Mouse (Mus musculus): Measurements from ENCODE around the gene Gbp9. TPM values are rescaled to one million over a fixed set of nuclear protein-coding genes. Genes with fewer than 3 reads are reported as not detected.

Gene Gbp9
- polyA plus RNA-seq, 1 experiment from 2014 or later: 2.6 TPM

DNA sequence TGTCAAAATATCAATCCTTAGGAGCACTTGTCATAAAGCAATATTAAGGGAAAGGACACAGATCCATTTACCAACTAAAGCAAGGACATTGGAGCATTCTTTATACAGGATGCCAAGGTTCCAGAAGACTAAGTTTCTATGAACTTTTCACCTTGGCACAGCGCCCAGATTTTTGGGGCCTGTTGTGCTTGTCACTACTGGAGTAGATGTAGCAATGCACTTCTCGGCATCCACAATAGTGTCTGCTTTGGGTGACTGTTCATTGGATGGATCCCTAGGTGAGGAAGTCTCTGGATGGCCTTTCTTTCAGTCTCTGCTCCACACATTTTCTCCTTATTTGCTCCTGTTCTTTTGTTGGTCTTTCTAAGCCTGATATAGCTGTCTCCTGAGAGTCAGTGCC is 107.0 kb downstream of the Gbp9 start:
- no peaks in the 10 kb centered on the region for H3K27me3 ChIP-seq (ENCODE audit: insufficient read depth, low read length)
- H3K36me3 ChIP-seq (ENCODE audit: insufficient read depth): no peaks in the 10 kb centered on the region
- H3K4me1 ChIP-seq (ENCODE audit: insufficient read depth): no peaks in the 10 kb centered on the region
- ATAC-seq (ENCODE audit: insufficient read depth) (no peak), DNase-seq (peak; percentile 61)
- no peak overlapping the region for H3K27ac ChIP-seq (ENCODE audit: low read depth)
- 46% methylated on average over 2 of the region's 2 CpGs for WGBS
- no peak overlapping the region for H3K9ac ChIP-seq
- no peaks in the 10 kb centered on the region for H3K9me3 ChIP-seq (ENCODE audit: low read depth, low read length)
- TF ChIP-seq CTCF (IDR thresholded peaks at IDR 0.05; ENCODE audit: low read depth): no peak
- H3K4me3 ChIP-seq (ENCODE audit: low read depth, low read length): no peak overlapping the region
- no peak overlapping the region for H3K4me2 ChIP-seq

Other genes starting within 250 kb of the Gbp9 start
- gene Abcg3, start 156.8 kb downstream of the Gbp9 start, polyA plus RNA-seq (2014; fragmentation: Nextera tagmentation; extraction: Ambion mirVana): 0.74 and 0.85 TPM in 2 replicates
- 0.24 and 0.34 TPM in 2 replicates for gene Gbp8, start within 50 bp of the Gbp9 start, polyA plus RNA-seq (2014; fragmentation: Nextera tagmentation; extraction: Ambion mirVana)
- 0.66 and 1.2 TPM in 2 replicates for gene Gbp4, start within 50 bp of the Gbp9 start, polyA plus RNA-seq (2014; fragmentation: Nextera tagmentation; extraction: Ambion mirVana)
- gene Gbp10, start 100.0 kb upstream of the Gbp9 start, polyA plus RNA-seq (2014; fragmentation: Nextera tagmentation; extraction: Ambion mirVana): 0.26 TPM in 1 of 2 replicates, not detected in the other
- gene Gm43302, start 154.2 kb upstream of the Gbp9 start, polyA plus RNA-seq (2014; fragmentation: Nextera tagmentation; extraction: Ambion mirVana): 0.29 TPM in 1 of 2 replicates, not detected in the other
- gene Gbp6, start 154.2 kb upstream of the Gbp9 start, polyA plus RNA-seq (2014; fragmentation: Nextera tagmentation; extraction: Ambion mirVana): 1.0 and 1.6 TPM in 2 replicates